Mouse (Mus musculus): ENCODE measurements at regions not wholly inside any gene's neighbourhood (a gene's known extent, or its start where the extent isn't known, plus 50 kb on each side); places are given as distances from the start of the nearest gene placed in this dataset.

DNA sequence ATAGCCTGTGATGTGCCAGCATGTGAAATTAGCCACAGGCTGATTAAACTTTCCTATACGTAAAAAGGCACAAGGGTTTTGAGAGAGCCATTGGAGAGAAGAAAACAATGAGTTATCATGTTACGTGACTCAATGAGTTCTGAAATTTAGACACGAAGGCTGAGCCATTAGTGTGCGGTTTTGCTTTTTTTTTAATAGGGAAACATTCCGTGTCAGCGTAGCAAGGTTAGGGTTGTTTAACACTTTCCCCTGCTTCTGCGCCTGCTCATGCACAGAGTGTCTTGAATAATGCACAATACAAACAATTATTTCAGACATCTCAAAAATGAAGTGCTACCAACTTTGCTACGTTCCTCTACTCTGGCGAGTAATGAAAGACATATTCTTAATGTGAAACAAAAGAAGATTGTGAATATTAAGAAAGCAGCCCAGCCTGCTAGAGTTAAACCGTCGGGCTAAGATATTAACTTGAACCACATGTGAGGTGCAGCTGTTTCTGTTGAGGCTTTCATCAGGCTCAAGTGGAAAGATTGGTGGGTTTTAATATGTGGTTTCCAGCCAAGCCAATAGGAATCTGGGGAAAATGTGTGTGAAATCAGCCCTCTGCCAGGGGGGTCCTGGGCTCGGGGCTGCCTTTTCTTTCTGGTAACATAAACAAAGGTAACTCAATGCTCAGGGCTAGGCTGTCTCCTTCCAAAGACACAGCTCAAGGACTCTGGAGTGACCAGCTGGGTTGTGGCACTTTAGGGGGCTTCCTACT is 287.2 kb downstream of the Slc4a3 start:
- TF ChIP-seq CTCF (IDR thresholded peaks at IDR 0.05; ENCODE audit: insufficient read depth, low read length) (no peak), POLR2A (IDR thresholded peaks at IDR 0.05; ENCODE audit: borderline replicate concordance, extremely low read depth, low read depth, low read length) (no peak)
